Mouse (Mus musculus) intestine, postnatal 0 days (tissue): ENCODE results near the gene Med16. TPM values are rescaled to one million over a fixed set of nuclear protein-coding genes. Genes with fewer than 3 reads are reported as not detected.
A peak's percentile ranks its signal among the peaks of the same experiment; 100 is the strongest.

Experiments
- ATAC-seq: fragments of 200-750 bp; cut with Nextera tagmentation; 2 replicates; pipeline ENCODE4 v1.8.0; 2017; ENCODE audit warnings: mild to moderate bottlenecking, moderate TSS enrichment, moderate library complexity
- H3K27ac ChIP-seq: fragments of 300-500 bp; sonication (generic); 2 replicates; pipeline ENCODE4 v1.5.1; 2014; ENCODE audit warnings: mild to moderate bottlenecking, low read depth, low read length, moderate library complexity
- H3K27me3 ChIP-seq: fragments of 300-500 bp; sonication (generic); replicated peaks from 2 replicates; pipeline ENCODE4 v1.6.1; 2014; ENCODE audit warnings: low read length, mixed read lengths; ENCODE audit not compliant: control insufficient read depth, insufficient read depth
- H3K36me3 ChIP-seq: fragments of 300-500 bp; sonication (generic); 2 replicates; pipeline ENCODE4 v1.6.1; 2014; ENCODE audit warnings: mild to moderate bottlenecking, moderate library complexity; ENCODE audit not compliant: control insufficient read depth, insufficient read depth
- H3K4me1 ChIP-seq: fragments of 300-500 bp; sonication (generic); replicated peaks from 2 replicates; pipeline ENCODE4 v1.6.1; 2014; ENCODE audit warnings: antibody characterized with exemption, low read length, mixed read lengths; ENCODE audit not compliant: control insufficient read depth, insufficient read depth
- H3K4me2 ChIP-seq: fragments of 300-500 bp; sonication (generic); replicated peaks from 2 replicates; pipeline ENCODE4 v1.6.1; 2014; ENCODE audit warnings: low read depth, mild to moderate bottlenecking, moderate library complexity
- H3K4me3 ChIP-seq: fragments of 300-500 bp; sonication (generic); 2 replicates; pipeline ENCODE4 v1.5.1; 2014; ENCODE audit warnings: low read depth, low read length
- H3K9ac ChIP-seq: fragments of 300-500 bp; sonication (generic); 2 replicates; pipeline ENCODE4 v1.6.1; 2014; ENCODE audit warnings: mild to moderate bottlenecking, low read depth, low read length
- H3K9me3 ChIP-seq: fragments of 300-500 bp; sonication (generic); 2 replicates; pipeline ENCODE4 v1.6.1; 2016; ENCODE audit warnings: mixed run types; ENCODE audit not compliant: control insufficient read depth
- CTCF ChIP-seq: sonication (generic); IDR thresholded peaks from 2 replicates; pipeline ENCODE4 v1.5.1; 2016; ENCODE audit warnings: low read depth, mild to moderate bottlenecking, control low read depth, antibody characterized with exemption, moderate library complexity
- WGBS: fragments of 180-500 bp; shearing (Covaris S2); extraction: QIAGEN DNeasy Blood & Tissue Kit; methylation state at CpG from one replicate; pipeline ENCODE4 v1.1.7; 2014; 5-methylcytosine and 5-hydroxymethylcytosine counted together
- microRNA-seq: library from miRNA; unstranded; fragments of <30 nt; microRNA quantifications from one replicate; pipeline ENCODE4, GENCODE M21; 2016
- polyA plus RNA-seq: library from polyadenylated mRNA; unstranded; fragments of >200 nt; fragmentation: Nextera tagmentation; extraction: Ambion mirVana; gene quantifications from 2 replicates; pipeline ENCODE4 v1.2.1, GENCODE M21; 2015

The Med16 gene
- polyA plus RNA-seq, 1 experiment from 2014 or later = 17.8 TPM

GRCm38 (mm10) chr10:79852827-79853226, 55.9 kb downstream of the Med16 start:
- Histone ChIP-seq H3K4me3 (peak overlapping the region; percentile 38), H3K9me3 (no peaks in the 10 kb centered on the region), H3K27ac (peak overlapping the region; percentile 100), H3K27me3 (no peaks in the 10 kb centered on the region), H3K4me2 (peak overlapping the region; percentile 69), H3K36me3 (peaks cover 13% of the 10 kb centered on the region; the same call in 1 of the 2 replicates), H3K9ac (peak overlapping the region; percentile 63), H3K4me1 (peaks cover 22% of the 10 kb centered on the region)
- 10% methylated on average over 8 of the region's 8 CpGs for WGBS
- TF ChIP-seq CTCF = no peak
- ATAC-seq = no peak

- no peak for TF ChIP-seq CTCF
- ATAC-seq = no peak
- 25% methylated on average over 9 of the region's 9 CpGs for WGBS
Observed at GRCm38 (mm10) chr10:79852107-79852789, 56.5 kb downstream of the Med16 start.

DNA sequence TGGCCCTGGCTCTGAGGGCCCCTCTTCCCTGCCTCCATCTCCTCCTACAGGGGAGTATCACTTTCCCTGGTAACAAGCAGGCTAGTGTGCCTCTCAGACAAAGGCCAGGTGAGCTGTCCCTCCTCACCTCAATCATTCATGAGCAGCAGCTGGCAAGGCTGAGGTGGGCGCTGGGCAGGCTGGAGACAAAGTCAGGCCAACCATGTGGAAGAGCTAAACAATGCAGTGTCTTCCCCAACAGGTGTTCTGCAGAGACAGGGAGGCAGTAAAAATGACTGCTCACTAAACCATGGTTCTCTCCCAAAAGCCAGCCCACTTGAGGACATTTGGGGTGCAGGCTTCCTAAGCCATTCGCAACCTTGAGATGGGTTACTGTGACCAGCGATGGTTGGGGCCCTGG, 57.1 kb downstream of the Med16 start:
- Histone ChIP-seq H3K27me3 (no peaks in the 10 kb centered on the region), H3K36me3 (peaks cover 4% of the 10 kb centered on the region; the same call in 1 of the 2 replicates), H3K4me2 (peak overlapping the region; percentile 69), H3K27ac (peak overlapping the region; percentile 100), H3K4me1 (peaks cover 17% of the 10 kb centered on the region), H3K9me3 (no peaks in the 10 kb centered on the region), H3K4me3 (no peak overlapping the region), H3K9ac (0 out of 2 replicates have a peak overlapping the region, but pooled peaks have one; percentile 7)
- no peak for ATAC-seq
- 33% methylated on average over 3 of the region's 3 CpGs for WGBS
- no peak for TF ChIP-seq CTCF

More at GRCm38 (mm10) chr10:79852107-79852789, 56.5 kb downstream of the Med16 start:
- Histone ChIP-seq H3K4me1 (peaks cover 22% of the 10 kb centered on the region), H3K27ac (peak overlapping the region; percentile 100), H3K9me3 (no peaks in the 10 kb centered on the region), H3K4me3 (0 out of 2 replicates have a peak overlapping the region, but pooled peaks have one; percentile 38), H3K36me3 (peaks cover 10% of the 10 kb centered on the region; the same call in 1 of the 2 replicates), H3K9ac (peak overlapping the region; percentile 63), H3K27me3 (no peaks in the 10 kb centered on the region), H3K4me2 (peak overlapping the region; percentile 69)

- Histone ChIP-seq H3K4me1 (peaks cover 17% of the 10 kb centered on the region), H3K36me3 (no peaks in the 10 kb centered on the region; the same call in 1 of the 2 replicates), H3K27ac (no peak overlapping the region), H3K4me2 (no peak overlapping the region), H3K9ac (no peak overlapping the region), H3K4me3 (no peak overlapping the region), H3K9me3 (no peaks in the 10 kb centered on the region), H3K27me3 (no peaks in the 10 kb centered on the region)
- TF ChIP-seq CTCF = no peak
- WGBS = 76% methylated on average over 8 of the region's 8 CpGs
- ATAC-seq = no peak
Observed at GRCm38 (mm10) chr10:79849941-79850628, 58.6 kb downstream of the Med16 start.

- no peak overlapping the region for H3K27ac ChIP-seq
- H3K9me3 ChIP-seq = no peaks in the 10 kb centered on the region
- no peak for ATAC-seq
- no peaks in the 10 kb centered on the region for H3K27me3 ChIP-seq
- WGBS = 62% methylated on average over 5 of the region's 5 CpGs
- peaks cover 2% of the 10 kb centered on the region; the same call in 1 of the 2 replicates for H3K4me1 ChIP-seq
- H3K9ac ChIP-seq = no peak overlapping the region
- no peak overlapping the region for H3K4me2 ChIP-seq
- no peaks in the 10 kb centered on the region for H3K36me3 ChIP-seq
- no peak overlapping the region for H3K4me3 ChIP-seq
- no peak for TF ChIP-seq CTCF
Observed at GRCm38 (mm10) chr10:79846553-79846952, 62.2 kb downstream of the Med16 start.

Small RNA genes lying within 50 kb of the gene (microRNA-seq; reads per million reads assigned to microRNA genes)
- gene Mir6910 = not detected

Other genes with a start within 250 kb of the Med16 start
- 15.6 and 16.9 TPM in 2 replicates for gene Madcam1, start 244.4 kb downstream of the Med16 start, polyA plus RNA-seq
- gene Tpgs1, start 239.6 kb downstream of the Med16 start, polyA plus RNA-seq = 47.6 and 48.5 TPM in 2 replicates
- 88.0 and 89.6 TPM in 2 replicates for gene Cdc34, start 226.7 kb downstream of the Med16 start, polyA plus RNA-seq
- gene Gzmm, start 219.9 kb downstream of the Med16 start, polyA plus RNA-seq = 0.16 and 0.26 TPM in 2 replicates
- 888 and 937 TPM in 2 replicates for gene Bsg, start 204.4 kb downstream of the Med16 start, polyA plus RNA-seq
- gene Hcn2, start 192.3 kb downstream of the Med16 start, polyA plus RNA-seq = 0.38 and 0.43 TPM in 2 replicates
- 18.7 and 20.1 TPM in 2 replicates for gene Polrmt, start 162.3 kb downstream of the Med16 start, polyA plus RNA-seq
- 0.13 TPM in 1 of 2 replicates, not detected in the other for gene Fgf22, start 153.8 kb downstream of the Med16 start, polyA plus RNA-seq
- gene Rnf126, start 142.0 kb downstream of the Med16 start, polyA plus RNA-seq = 41.2 and 43.5 TPM in 2 replicates
- 7.3 and 8.9 TPM in 2 replicates for gene Fstl3, start 131.7 kb downstream of the Med16 start, polyA plus RNA-seq
- 0.07 TPM in 1 of 2 replicates, not detected in the other for gene Prss57, start 118.0 kb downstream of the Med16 start, polyA plus RNA-seq
- gene Palm, start 115.4 kb downstream of the Med16 start, polyA plus RNA-seq = 19.9 and 21.1 TPM in 2 replicates
- gene Misp, start 87.9 kb downstream of the Med16 start, polyA plus RNA-seq = 254 and 255 TPM in 2 replicates
- gene Ptbp1, start 54.5 kb downstream of the Med16 start, polyA plus RNA-seq = 86.9 and 92.2 TPM in 2 replicates
- 1.1 TPM in 2 replicates for gene Prtn3, start 34.4 kb downstream of the Med16 start, polyA plus RNA-seq
- 6.2 and 7.2 TPM in 2 replicates for gene Plppr3, start 34.3 kb downstream of the Med16 start, polyA plus RNA-seq
- gene Elane, start 22.7 kb downstream of the Med16 start, polyA plus RNA-seq = not detected in 2 replicates
- not detected in 2 replicates for gene Cfd, start 18.1 kb downstream of the Med16 start, polyA plus RNA-seq
- gene Gm26602, start 1.9 kb upstream of the Med16 start, polyA plus RNA-seq = 2.9 and 17.9 TPM in 2 replicates
- 0.21 and 0.47 TPM in 2 replicates for gene Kiss1r, start 8.0 kb upstream of the Med16 start, polyA plus RNA-seq
- gene R3hdm4, start 12.3 kb upstream of the Med16 start, polyA plus RNA-seq = 62.0 and 62.8 TPM in 2 replicates
- gene Arid3a, start 18.1 kb upstream of the Med16 start, polyA plus RNA-seq = 8.7 and 13.2 TPM in 2 replicates
- gene Wdr18, start 51.2 kb upstream of the Med16 start, polyA plus RNA-seq = 41.9 and 44.0 TPM in 2 replicates
- 0.08 and 0.17 TPM in 2 replicates for gene Grin3b, start 61.8 kb upstream of the Med16 start, polyA plus RNA-seq
- 24.7 and 25.3 TPM in 2 replicates for gene Tmem259, start 75.4 kb upstream of the Med16 start, polyA plus RNA-seq
- gene Cnn2, start 79.7 kb upstream of the Med16 start, polyA plus RNA-seq = 109 and 117 TPM in 2 replicates
- 2.2 and 2.5 TPM in 2 replicates for gene Abca7, start 87.6 kb upstream of the Med16 start, polyA plus RNA-seq
- gene Arhgap45, start 107.7 kb upstream of the Med16 start, polyA plus RNA-seq = 1.2 and 1.3 TPM in 2 replicates
- 90.0 and 98.5 TPM in 2 replicates for gene Polr2e, start 130.9 kb upstream of the Med16 start, polyA plus RNA-seq
- 1,519 and 1,523 TPM in 2 replicates for gene Gpx4, start 138.2 kb upstream of the Med16 start, polyA plus RNA-seq
- 9.8 and 11.1 TPM in 2 replicates for gene Sbno2, start 196.6 kb upstream of the Med16 start, polyA plus RNA-seq
- gene Stk11, start 206.9 kb upstream of the Med16 start, polyA plus RNA-seq = 11.7 and 12.4 TPM in 2 replicates
- gene Atp5d, start 229.7 kb upstream of the Med16 start, polyA plus RNA-seq = 1,009 and 1,013 TPM in 2 replicates
- gene Cbarp, start 231.9 kb upstream of the Med16 start, polyA plus RNA-seq = 2.1 and 2.7 TPM in 2 replicates
- 18.1 and 19.5 TPM in 2 replicates for gene Midn, start 239.3 kb upstream of the Med16 start, polyA plus RNA-seq